Mouse (Mus musculus): ENCODE measurements at regions not wholly inside any gene's neighbourhood (a gene's known extent, or its start where the extent isn't known, plus 50 kb on each side); places are given as distances from the start of the nearest gene placed in this dataset.
"Not testable (repeated sequence)": the region's sequence is repeated elsewhere in the genome, so short reads cannot be mapped to it uniquely, and the experiment has no call there.

DNA sequence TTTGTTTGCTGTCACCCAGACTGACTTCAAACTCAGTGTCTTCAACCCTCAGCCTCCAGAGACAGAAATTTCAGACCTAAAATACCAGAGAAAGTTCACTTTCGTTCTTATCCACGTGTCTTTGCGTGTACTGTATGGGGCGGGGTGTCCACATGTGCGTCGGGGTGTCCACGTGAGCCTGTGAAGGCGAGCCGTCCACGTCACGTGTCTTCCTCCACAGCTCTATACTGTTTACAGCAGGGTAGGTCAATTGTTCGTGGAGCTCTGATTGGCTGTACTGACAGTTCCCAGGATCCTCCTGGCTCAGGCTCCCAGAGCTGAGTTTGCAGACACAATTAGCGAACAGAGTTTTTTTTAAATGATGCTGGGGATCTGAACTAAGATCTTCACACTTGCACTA is 481.1 kb upstream of the Slc35b3 start:
- H3K4me2 ChIP-seq (ENCODE audit: low read length) = no peak overlapping the region
- no peaks in the 10 kb centered on the region for H3K27me3 ChIP-seq (replicated peaks; ENCODE audit: control insufficient read depth, insufficient read depth, low read length)
- no peaks in the 10 kb centered on the region for H3K9me3 ChIP-seq (ENCODE audit: control insufficient read depth, low read length)
- no peak overlapping the region for H3K9ac ChIP-seq (ENCODE audit: low read depth, low read length)
- H3K4me1 ChIP-seq (ENCODE audit: control insufficient read depth, insufficient read depth, low read depth, low read length) = no peaks in the 10 kb centered on the region
- H3K36me3 ChIP-seq (ENCODE audit: control insufficient read depth, insufficient read depth, low read length) = no peaks in the 10 kb centered on the region
- no peak overlapping the region for H3K27ac ChIP-seq (ENCODE audit: low read depth, low read length)
- WGBS = 93% methylated on average over 13 of the region's 13 CpGs
- no peak overlapping the region for H3K4me3 ChIP-seq (ENCODE audit: low read length)
- no peak for ATAC-seq

DNA sequence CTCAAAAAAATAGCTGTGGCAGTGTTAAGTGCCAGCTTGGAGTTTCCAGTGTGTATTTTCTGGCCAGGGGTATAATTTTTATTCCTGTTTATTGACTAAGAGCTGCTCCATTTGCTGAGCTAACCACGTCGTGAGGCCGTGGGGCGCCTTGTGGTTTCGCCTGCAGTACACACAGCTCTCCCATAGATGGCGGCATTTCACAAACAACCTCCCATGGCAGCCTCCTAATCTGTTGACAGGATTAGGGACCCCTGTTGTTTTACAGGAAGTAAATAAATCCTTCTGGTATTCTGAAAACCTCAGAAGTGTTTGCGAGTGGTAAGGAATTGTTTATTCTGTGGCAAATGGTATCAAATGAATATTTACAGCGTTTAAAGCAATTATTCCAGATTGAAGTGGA is 480.2 kb upstream of the Slc35b3 start:
- H3K4me3 ChIP-seq (ENCODE audit: low read length) = no peak overlapping the region
- no peaks in the 10 kb centered on the region for H3K36me3 ChIP-seq (ENCODE audit: control insufficient read depth, insufficient read depth, low read length)
- WGBS = 18% methylated on average over 8 of the region's 8 CpGs
- H3K27me3 ChIP-seq (replicated peaks; ENCODE audit: control insufficient read depth, insufficient read depth, low read length) = no peaks in the 10 kb centered on the region
- H3K9ac ChIP-seq (ENCODE audit: low read depth, low read length) = no peak overlapping the region
- ATAC-seq = peak; percentile 76
- no peak overlapping the region for H3K27ac ChIP-seq (ENCODE audit: low read depth, low read length)
- H3K9me3 ChIP-seq (ENCODE audit: control insufficient read depth, low read length) = no peaks in the 10 kb centered on the region
- no peaks in the 10 kb centered on the region for H3K4me1 ChIP-seq (ENCODE audit: control insufficient read depth, insufficient read depth, low read depth, low read length)
- no peak overlapping the region for H3K4me2 ChIP-seq (ENCODE audit: low read length)

DNA sequence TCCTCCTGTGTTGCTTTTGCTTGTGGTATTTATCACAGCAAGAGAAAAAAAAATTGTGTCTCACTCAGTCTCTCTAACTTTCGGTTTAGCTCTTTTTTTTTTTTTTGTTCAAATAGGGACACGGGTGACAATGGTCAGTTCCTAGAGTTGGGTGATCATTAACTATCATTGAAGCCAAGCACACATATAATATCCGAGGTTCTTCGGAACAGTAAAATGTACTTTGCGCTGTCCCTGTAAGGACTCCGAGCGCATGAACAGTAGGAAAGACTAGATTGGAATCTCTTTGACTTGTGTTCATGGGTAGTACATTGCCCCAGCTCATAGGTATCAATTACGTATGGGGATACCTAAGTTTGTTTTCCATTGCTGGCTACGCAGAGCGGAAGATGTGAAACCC is 479.7 kb upstream of the Slc35b3 start:
- Histone ChIP-seq H3K27me3 (replicated peaks; ENCODE audit: control insufficient read depth, insufficient read depth, low read length) (no peaks in the 10 kb centered on the region), H3K9ac (ENCODE audit: low read depth, low read length) (no peak overlapping the region), H3K4me3 (ENCODE audit: low read length) (no peak overlapping the region), H3K27ac (ENCODE audit: low read depth, low read length) (no peak overlapping the region), H3K4me1 (ENCODE audit: control insufficient read depth, insufficient read depth, low read depth, low read length) (no peaks in the 10 kb centered on the region), H3K36me3 (ENCODE audit: control insufficient read depth, insufficient read depth, low read length) (no peaks in the 10 kb centered on the region), H3K4me2 (ENCODE audit: low read length) (no peak overlapping the region), H3K9me3 (ENCODE audit: control insufficient read depth, low read length) (no peaks in the 10 kb centered on the region)
- WGBS = 91% methylated on average over 10 of the region's 10 CpGs
- no peak for ATAC-seq

DNA sequence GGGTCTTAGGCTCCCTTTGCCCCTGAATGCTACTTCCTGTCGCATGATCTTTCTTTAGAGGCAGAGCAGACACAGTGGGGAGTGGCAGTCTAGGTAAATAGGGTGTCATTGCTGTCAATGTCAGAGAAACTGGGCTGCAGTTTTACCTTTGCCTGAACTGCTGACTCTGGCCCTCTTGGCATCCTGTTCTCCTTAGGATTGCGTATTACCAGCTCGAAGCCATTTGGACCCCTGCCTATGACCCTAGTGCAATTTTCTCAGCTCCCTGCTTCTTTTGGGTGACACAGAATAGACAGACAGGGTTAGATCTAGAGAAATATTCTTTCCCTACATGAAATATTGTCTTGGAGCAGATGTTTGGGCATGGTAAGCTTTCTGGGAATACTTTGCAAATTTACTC is 467.3 kb upstream of the Slc35b3 start:
- no peaks in the 10 kb centered on the region for H3K4me1 ChIP-seq (ENCODE audit: control insufficient read depth, insufficient read depth, low read depth, low read length)
- 79% methylated on average over 3 of the region's 3 CpGs for WGBS
- no peak overlapping the region for H3K4me3 ChIP-seq (ENCODE audit: low read length)
- no peak overlapping the region for H3K4me2 ChIP-seq (ENCODE audit: low read length)
- no peak overlapping the region for H3K9ac ChIP-seq (ENCODE audit: low read depth, low read length)
- H3K36me3 ChIP-seq (ENCODE audit: control insufficient read depth, insufficient read depth, low read length) = no peaks in the 10 kb centered on the region
- no peaks in the 10 kb centered on the region for H3K9me3 ChIP-seq (ENCODE audit: control insufficient read depth, low read length)
- no peak for ATAC-seq
- no peak overlapping the region for H3K27ac ChIP-seq (ENCODE audit: low read depth, low read length)
- H3K27me3 ChIP-seq (replicated peaks; ENCODE audit: control insufficient read depth, insufficient read depth, low read length) = no peaks in the 10 kb centered on the region

DNA sequence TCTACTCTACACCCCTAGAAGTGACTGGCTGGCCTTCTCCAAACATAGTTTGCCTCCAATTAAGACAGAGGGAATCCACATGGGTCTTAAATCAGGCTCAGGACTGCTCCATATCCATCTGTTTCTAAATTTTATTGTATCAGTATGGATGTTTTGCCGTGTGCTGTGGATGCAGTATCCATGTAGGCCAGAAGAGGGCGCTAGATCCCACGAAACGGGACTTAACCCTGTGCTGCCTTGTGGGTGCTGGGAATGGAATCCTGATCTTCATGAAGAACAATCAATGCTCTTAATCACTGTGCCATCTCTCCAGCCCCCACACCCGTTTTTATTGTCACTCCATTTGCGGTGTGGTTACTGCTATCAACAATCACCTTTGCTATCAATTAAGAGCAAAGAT is 465.3 kb upstream of the Slc35b3 start:
- no peaks in the 10 kb centered on the region for H3K4me1 ChIP-seq (ENCODE audit: control insufficient read depth, insufficient read depth, low read depth, low read length)
- H3K9me3 ChIP-seq (ENCODE audit: control insufficient read depth, low read length) = no peaks in the 10 kb centered on the region
- no peak for ATAC-seq
- no peak overlapping the region for H3K27ac ChIP-seq (ENCODE audit: low read depth, low read length)
- H3K27me3 ChIP-seq (replicated peaks; ENCODE audit: control insufficient read depth, insufficient read depth, low read length) = no peaks in the 10 kb centered on the region
- no peak overlapping the region for H3K4me2 ChIP-seq (ENCODE audit: low read length)
- WGBS = 62% methylated on average over 6 of the region's 6 CpGs
- H3K9ac ChIP-seq (ENCODE audit: low read depth, low read length) = no peak overlapping the region
- H3K36me3 ChIP-seq (ENCODE audit: control insufficient read depth, insufficient read depth, low read length) = no peaks in the 10 kb centered on the region
- no peak overlapping the region for H3K4me3 ChIP-seq (ENCODE audit: low read length)

DNA sequence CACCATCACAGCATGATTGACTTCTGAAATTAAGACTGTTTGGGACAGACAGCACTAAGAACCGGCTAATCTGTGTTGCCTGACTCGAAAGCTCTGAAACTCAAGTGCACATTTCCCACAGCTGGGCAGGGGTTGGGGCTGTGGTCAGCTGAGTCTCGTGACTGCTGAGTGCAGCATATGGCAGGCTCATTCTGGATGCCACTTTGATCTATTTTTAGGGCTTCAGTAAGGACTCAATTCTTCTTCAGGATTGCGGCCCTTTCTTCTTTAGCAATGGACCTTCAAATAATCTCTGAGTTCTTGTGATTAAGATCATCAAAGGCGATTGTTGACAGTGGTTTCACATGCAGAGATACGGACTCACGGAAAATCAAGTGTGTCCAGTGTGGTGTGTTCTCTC is 457.5 kb upstream of the Slc35b3 start:
- H3K4me1 ChIP-seq (ENCODE audit: control insufficient read depth, insufficient read depth, low read depth, low read length) = no peaks in the 10 kb centered on the region
- no peaks in the 10 kb centered on the region for H3K36me3 ChIP-seq (ENCODE audit: control insufficient read depth, insufficient read depth, low read length)
- no peak overlapping the region for H3K4me2 ChIP-seq (ENCODE audit: low read length)
- H3K9me3 ChIP-seq (ENCODE audit: control insufficient read depth, low read length) = no peaks in the 10 kb centered on the region
- H3K4me3 ChIP-seq (ENCODE audit: low read length) = no peak overlapping the region
- ATAC-seq = no peak
- no peak overlapping the region for H3K27ac ChIP-seq (ENCODE audit: low read depth, low read length)
- 60% methylated on average over 7 of the region's 7 CpGs for whole genome bisulfite sequencing
- H3K9ac ChIP-seq (ENCODE audit: low read depth, low read length) = no peak overlapping the region
- H3K27me3 ChIP-seq (replicated peaks; ENCODE audit: control insufficient read depth, insufficient read depth, low read length) = no peaks in the 10 kb centered on the region

DNA sequence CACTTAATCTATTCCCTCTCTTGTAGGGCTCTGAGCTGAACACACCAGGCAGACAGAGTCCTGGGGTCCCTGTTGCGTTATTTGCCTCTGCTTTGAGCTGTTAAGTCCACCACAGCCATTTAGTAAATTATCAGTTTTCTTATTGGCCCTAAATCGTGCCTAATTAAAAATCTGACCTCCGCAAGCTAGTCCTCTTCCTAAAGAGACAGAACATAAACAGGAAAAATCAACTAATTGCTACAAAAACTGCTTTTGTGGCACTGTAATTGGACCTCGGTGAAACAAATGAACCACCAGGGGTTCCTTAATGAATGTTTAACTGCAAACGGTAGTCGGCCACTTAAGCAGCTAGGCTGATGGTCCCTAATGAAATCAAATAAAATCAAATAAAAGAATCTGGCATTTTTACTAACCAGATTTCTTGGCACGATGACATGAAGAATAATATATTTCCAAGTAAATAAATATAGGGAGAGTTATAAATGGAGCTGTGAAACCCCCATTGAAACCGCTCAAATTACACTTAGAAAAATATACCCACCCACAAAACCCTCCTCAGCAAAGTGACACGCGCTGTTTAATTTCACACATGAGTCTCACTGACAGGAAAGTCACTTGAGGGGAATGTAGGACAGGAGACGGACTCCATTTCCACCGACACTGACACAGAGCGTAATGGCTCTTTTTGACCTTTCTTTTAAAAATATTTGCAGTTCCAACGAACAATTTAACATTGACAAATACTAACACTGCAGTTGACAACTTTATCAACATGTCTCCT is 451.0 kb upstream of the Slc35b3 start:
- Histone ChIP-seq H3K4me1 (ENCODE audit: control insufficient read depth, insufficient read depth, low read depth, low read length) (no peaks in the 10 kb centered on the region), H3K27ac (ENCODE audit: low read depth, low read length) (no peak overlapping the region), H3K4me3 (ENCODE audit: low read length) (no peak overlapping the region), H3K27me3 (replicated peaks; ENCODE audit: control insufficient read depth, insufficient read depth, low read length) (no peaks in the 10 kb centered on the region), H3K36me3 (ENCODE audit: control insufficient read depth, insufficient read depth, low read length) (no peaks in the 10 kb centered on the region), H3K9me3 (ENCODE audit: control insufficient read depth, low read length) (no peaks in the 10 kb centered on the region), H3K9ac (ENCODE audit: low read depth, low read length) (no peak overlapping the region), H3K4me2 (ENCODE audit: low read length) (no peak overlapping the region)
- WGBS = 48% methylated on average over 14 of the region's 14 CpGs
- no peak for ATAC-seq

DNA sequence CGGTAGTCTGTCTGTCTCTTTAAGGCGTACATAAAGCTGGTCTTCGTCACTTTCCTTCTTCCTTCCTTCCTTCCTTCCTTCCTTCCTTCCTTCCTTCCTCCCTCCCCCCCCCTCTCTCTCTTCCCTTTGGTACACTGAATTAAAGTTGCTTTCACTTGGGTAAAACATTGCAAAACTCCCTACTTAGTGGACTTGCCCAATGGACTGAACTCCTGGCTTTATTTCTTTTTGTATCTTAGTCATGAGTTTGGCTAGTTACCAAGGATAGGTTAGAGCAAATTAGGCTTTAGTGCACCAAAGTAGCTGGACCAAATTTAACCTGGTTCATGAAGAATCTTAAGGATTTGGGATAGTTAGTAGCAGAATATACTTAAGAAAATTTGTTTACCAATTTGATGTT is 431.9 kb upstream of the Slc35b3 start:
- Histone ChIP-seq H3K4me2 (ENCODE audit: low read length) (no peak overlapping the region), H3K27ac (ENCODE audit: low read depth, low read length) (no peak overlapping the region), H3K4me1 (ENCODE audit: control insufficient read depth, insufficient read depth, low read depth, low read length) (no peaks in the 10 kb centered on the region), H3K27me3 (replicated peaks; ENCODE audit: control insufficient read depth, insufficient read depth, low read length) (no peaks in the 10 kb centered on the region), H3K36me3 (ENCODE audit: control insufficient read depth, insufficient read depth, low read length) (no peaks in the 10 kb centered on the region), H3K4me3 (ENCODE audit: low read length) (no peak overlapping the region), H3K9ac (ENCODE audit: low read depth, low read length) (no peak overlapping the region), H3K9me3 (ENCODE audit: control insufficient read depth, low read length) (no peaks in the 10 kb centered on the region)
- no peak for ATAC-seq
- WGBS = 88% methylated on average over 3 of the region's 3 CpGs

DNA sequence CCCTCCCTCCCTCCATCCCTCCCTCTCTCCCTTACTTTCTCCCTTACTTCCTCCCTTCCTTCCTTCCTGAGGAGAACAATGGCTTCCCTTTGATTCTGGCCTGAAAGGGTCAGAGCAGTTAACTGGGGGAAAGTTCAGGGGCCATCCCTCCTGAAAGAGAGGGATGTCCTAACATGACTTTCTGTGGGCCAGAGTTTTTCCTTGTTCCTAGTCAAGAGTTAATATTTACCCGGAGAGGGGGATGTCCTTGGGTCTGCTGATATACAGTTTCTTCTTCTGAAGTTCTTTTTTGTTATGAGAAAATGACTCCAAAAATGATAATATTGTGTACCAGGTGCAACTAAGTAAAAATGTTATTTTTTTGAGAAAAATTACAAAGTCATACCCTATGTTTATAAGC is 431.5 kb upstream of the Slc35b3 start:
- H3K27ac ChIP-seq (ENCODE audit: low read depth, low read length); H3K4me1 ChIP-seq (ENCODE audit: control insufficient read depth, insufficient read depth, low read depth, low read length); H3K27me3 ChIP-seq (replicated peaks; ENCODE audit: control insufficient read depth, insufficient read depth, low read length); H3K9ac ChIP-seq (ENCODE audit: low read depth, low read length); H3K36me3 ChIP-seq (ENCODE audit: control insufficient read depth, insufficient read depth, low read length); H3K4me2 ChIP-seq (ENCODE audit: low read length); H3K9me3 ChIP-seq (ENCODE audit: control insufficient read depth, low read length); ATAC-seq; H3K4me3 ChIP-seq (ENCODE audit: low read length): not testable (repeated sequence)
- 79% methylated on average over 1 of the region's 1 CpGs for WGBS

DNA sequence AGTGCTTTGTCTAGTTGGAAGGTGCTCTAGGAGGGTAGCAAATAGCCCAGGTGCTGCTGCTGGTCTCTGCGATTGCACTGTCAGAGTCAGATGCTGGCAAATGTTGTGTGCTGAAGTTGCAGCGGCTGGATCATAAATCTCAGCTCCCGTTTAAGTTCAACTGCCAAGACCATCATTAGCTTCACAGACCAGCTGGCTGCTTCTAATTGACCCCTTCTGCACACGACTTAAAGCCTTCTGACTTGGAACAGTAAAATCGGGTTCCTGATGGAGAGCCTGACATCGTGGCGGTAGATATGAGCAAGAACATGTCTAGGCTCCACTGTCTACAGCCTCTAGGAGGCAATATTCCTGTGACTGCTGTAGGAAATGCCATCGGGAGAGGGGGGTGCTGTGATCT is 416.0 kb upstream of the Slc35b3 start:
- Histone ChIP-seq H3K9ac (ENCODE audit: low read depth, low read length) (no peak overlapping the region), H3K4me3 (ENCODE audit: low read length) (no peak overlapping the region), H3K36me3 (ENCODE audit: control insufficient read depth, insufficient read depth, low read length) (no peaks in the 10 kb centered on the region), H3K9me3 (ENCODE audit: control insufficient read depth, low read length) (no peaks in the 10 kb centered on the region), H3K27me3 (replicated peaks; ENCODE audit: control insufficient read depth, insufficient read depth, low read length) (no peaks in the 10 kb centered on the region), H3K4me1 (ENCODE audit: control insufficient read depth, insufficient read depth, low read depth, low read length) (no peaks in the 10 kb centered on the region), H3K27ac (ENCODE audit: low read depth, low read length) (no peak overlapping the region), H3K4me2 (ENCODE audit: low read length) (no peak overlapping the region)
- 78% methylated on average over 8 of the region's 8 CpGs for WGBS
- no peak for ATAC-seq
